Mouse (Mus musculus) natural killer cell, adult 2 months (primary cell): ENCODE measurements at regions not wholly inside any gene's neighbourhood (a gene's known extent, or its start where the extent isn't known, plus 50 kb on each side); places are given as distances from the start of the nearest gene placed in this dataset.

Experiments
- DNase-seq, 2 experiments: peaks; one replicate each; pipeline ENCODE4 v3.0.0; 2022; ENCODE audit warnings: low spot score in 2 of 2

DNA sequence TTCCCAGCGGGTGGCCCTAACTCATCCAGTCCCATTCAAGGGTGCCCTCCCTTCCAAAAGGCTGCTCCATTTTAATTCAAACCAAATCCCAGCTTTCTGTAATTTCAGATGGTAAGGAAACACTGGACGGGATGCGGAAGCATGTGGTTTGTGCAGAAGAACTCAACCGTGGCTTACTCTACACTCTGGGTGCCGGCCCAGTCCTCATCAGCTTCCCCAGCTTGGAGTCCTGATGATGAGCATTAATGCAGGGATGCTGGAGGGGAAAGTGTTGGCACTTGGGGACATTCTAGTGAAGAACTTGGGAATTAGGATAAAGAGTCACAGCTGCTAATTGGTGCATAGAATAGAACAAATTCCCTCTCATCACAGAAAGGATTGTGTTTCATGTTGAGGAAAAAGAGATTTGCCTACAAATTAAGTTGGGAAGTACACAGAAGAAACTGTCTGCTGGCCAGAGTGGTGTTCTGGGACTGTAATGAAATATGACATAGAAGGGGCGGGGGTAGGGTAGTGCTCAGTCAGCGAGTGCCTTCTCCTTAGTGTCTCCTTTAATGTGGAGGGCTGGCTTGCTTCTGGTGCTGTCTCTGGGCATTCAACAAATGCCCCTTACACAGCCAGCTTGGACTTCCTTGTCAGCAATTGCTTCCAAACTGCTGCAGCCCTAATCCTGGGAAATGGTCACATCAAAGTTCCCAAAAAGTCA is 285.0 kb upstream of the Bmper start:
- DNase-seq, result no peak

DNA sequence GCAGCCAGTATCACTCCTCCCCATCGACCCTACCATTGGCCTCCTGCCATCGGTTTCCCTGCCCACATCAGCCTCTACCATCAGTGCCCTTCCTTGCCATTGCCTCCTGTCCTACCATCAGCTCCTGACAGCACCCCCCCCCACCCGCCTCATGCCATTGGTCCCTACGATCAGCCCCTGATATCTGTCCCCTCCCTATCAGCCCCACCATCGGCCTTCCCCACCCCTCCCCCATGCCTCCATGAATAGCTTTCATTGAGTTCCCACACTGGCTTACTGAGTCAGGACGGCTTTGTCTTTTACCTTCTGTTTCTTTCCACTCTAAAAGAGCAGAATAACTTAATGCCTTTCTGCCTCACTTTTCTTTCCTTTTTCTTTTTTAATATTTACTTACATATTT is 277.9 kb upstream of the Bmper start:
- DNase-seq, result no peak

DNA sequence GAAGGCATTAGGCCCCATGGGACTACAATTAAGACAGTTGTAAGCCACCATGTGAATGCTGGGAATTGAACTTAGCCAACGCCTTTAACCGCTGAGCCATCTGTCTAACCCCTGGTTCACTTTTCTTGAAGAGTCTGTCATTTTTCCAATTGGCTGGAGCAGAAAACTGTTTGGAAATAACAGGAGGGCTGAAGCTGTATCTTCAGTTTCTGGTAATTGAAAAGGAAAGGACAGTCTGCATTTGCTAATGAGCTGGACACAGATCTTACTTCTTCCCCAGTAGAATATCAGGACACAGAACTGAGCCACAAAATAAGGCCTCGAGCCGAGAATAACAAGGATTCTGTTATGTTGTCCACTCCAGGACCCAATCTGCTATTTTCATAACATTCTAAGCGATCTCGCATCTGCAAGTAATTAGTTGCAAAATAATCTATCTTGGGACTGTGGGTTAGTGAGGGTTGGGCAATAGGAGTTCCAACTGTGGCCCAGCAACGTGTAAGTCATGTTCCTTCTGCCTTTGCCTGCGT is 277.4 kb upstream of the Bmper start:
- DNase-seq, result no peak

DNA sequence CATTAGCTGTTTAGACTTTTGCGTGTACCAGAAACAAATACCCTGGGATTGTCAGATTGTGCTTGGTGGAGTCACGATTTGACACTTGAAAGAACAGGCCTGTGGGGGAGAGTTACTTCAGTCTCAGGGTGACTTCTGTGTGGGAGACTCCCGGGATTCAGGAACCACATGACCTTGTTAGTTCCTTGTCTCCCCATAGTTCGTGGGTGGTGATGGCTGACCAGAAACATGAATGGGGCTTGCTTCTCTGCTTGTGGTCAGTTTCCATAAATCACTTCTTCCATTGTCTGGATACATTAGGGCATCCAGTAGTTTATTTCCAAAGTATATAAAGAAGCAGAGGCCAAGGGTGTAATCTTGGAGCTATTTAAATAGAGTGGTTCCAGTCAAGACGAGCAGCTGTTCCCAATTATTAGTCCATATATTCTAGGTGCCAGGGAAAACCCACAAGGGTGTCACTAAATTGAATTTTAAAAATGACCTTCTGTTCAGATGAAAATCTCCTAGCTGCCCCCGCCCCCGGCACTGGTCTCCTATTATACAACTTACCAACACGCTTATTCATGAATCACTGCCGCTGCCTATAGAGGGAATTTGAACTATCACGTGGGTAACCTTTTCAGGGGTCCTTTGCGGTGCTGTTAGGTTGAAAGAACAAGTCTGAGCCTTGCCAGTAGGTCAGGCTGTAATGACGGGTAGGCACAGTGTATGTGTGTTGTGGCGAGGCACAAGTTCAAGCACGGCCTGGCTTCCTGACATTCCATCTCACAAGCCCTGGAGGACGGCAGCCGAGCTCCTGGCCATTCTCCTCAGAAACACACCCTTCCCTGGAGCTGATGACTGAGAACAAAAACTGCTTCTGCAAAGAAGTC is 270.1 kb upstream of the Bmper start:
- DNase-seq, result no peak

DNA sequence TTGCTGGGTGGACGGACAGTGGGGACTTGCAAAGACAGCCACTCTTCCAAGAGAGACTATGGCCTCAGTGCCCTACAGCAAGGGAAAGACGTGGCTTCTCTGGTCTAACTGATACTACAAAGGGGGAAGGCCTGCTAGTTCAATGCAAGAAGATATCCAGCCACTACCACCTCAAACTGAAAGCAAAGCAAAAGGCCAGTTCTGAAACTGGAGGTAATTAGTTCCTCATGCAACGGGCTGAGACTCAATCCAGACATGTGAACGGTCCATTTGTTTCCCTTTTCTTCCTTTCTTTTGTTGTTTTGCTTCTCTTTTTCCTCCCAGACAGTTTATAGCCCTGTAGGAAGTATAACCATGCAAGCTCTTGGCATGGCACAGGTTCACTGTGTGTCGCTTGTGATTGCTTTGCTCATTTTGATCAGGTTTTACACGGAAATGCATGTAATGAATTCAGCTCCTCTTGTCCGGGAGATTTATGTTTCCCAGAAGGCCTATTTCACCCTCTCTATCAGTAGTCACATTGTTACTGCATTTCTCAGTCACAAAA is 260.5 kb upstream of the Bmper start:
- no peak for DNase-seq

DNA sequence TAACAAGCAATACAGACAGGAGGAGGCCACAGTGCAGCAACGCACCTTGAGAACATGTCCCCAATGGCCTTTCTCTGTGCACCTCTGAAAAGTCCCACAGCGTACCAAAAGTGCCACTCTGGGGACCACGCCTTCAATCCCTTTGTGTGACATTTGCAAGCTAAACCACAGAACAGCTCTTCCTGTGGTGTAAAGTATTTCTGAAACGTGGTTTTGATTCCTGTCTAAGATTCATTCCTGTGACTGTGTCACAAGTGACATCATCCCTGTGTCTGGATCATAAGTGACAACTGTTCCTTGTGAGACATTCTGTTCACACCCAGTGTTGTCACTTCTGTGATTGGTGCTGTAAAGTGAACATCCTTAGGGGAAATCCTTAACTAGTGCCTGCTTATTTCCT is 251.6 kb upstream of the Bmper start:
- DNase-seq, result peak; percentile 1 to 23

DNA sequence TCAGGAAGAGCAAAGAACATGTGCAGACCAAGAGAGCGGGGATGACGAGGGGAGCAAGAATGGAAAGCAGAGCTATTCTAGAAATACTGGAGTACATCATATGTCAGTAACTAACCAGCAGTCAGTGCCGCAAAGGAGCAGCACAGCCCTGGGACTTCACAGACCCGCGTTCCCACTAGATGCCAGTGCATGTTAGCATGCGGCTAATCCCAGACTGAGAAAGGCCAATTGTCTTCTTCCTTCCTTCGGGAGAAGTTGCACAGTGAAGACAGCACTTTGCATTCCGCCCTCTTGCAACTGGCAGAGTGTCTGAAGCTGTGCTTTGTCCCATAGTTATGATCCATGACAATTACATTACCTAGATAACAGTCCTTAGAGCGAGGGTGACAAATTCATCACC is 246.1 kb upstream of the Bmper start:
- no peak for DNase-seq

DNA sequence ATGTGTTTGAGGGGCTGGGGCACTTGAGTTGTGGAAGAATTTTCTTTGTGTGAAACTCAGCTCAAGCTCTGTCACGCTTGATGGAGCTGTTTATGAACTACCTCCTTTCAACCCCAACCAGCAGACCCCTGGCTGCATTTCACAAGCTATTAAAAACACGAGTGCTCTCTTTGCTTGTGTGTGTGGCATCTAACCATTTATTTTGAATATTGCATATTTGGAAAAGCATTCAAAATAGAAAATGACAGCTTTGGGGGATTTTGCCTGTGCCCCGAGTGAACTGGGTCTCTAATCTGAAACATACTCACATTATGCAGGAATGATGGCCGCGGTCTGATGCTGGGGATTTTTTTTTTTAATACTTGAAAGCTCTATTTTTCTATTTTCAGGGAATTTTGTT is 243.2 kb upstream of the Bmper start:
- DNase-seq, result no peak

DNA sequence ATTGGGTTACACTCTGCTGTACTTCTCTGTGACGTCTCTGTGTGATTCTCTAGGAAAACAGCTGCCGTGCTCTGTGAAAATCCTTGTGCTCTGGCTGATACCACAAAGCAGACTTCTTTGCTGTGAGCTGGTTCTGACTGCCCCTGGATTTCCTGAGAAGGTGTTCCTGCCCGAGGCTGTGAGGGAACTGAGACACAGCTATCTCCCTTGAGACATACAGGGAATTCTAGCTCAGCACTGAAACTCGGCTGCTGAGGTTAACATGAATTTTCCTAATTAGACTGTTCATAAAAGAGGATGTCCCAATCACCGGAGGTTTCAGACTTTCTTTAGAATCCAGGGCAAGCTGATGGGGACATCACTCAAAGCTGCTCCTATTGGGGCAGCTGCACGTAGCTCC is 233.4 kb upstream of the Bmper start:
- no peak for DNase-seq

DNA sequence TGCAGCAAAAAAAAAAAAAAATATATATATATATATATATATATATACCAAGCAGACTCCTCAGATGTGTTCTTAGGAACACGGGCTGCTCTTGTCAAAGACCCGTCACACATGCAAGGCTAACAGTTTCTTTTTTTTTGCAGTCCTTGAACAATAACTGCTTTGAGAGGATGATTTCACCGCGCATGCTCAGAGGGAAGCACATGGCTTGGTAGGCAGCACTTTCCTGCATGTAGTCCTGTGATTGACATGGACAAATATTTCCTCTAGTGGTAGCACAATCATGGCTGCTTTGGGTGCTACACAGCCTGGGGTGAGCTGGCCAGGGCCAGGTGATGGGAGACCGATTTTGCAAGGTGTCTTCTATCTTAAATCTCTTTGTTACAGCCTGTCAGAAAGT is 229.3 kb upstream of the Bmper start:
- DNase-seq, result no peak

DNA sequence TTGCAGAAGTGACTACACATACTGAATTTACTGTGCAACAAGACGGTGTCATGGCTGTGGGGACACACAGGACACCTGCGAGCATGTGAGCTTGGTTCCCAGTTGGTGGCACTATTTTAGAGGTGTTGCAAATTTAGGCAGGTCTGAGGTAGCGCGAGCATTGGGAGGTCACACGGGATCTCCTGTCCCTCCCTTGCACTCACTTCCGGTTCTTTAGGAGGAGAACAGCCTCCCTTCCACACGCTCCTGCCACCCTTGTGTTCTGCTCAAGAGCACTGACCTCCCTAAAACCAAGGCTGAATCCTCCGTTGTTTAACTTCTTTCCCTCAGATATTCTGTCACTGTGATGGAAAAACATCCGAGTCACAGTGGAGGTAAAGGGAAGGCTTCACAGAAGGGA is 227.3 kb upstream of the Bmper start:
- DNase-seq, result no peak

DNA sequence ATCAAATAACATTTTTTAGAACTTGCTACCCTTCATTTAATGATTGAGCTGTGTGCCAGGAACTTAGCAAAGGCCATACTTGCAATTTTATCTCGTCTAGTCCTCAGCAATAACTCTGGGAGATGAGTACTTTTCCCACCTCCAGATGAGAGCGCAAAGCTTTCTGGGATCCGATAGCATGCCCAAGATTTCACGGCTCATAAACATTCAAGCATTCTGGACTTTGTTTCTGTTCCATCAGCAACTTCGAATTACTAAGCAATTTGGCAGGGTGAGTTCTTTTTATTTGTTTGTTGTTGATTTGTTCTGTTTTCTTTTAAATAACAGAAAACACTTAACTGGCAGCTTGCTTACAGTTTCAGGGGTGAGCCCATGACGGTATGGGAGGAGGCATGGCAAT is 224.6 kb upstream of the Bmper start:
- DNase-seq, result no peak

DNA sequence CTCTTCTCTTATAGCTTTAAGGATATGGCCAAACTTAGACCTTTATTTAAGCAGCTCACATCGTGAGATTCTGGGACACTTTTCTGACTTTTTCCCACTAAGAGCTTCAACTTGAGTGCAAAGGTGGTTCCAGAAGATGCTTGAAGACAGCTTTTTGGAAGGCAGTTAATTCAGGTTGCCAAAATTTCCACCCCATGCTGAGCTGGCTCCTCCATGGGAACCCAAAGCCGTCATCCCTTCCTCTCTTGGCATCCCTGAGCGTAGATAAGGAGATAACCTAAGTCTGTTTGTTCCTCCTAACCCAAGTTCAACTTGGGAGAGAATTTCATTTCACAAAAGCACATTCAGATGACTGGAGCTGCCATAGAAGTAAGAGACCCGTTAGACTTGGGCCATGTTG is 223.7 kb upstream of the Bmper start:
- no peak for DNase-seq

DNA sequence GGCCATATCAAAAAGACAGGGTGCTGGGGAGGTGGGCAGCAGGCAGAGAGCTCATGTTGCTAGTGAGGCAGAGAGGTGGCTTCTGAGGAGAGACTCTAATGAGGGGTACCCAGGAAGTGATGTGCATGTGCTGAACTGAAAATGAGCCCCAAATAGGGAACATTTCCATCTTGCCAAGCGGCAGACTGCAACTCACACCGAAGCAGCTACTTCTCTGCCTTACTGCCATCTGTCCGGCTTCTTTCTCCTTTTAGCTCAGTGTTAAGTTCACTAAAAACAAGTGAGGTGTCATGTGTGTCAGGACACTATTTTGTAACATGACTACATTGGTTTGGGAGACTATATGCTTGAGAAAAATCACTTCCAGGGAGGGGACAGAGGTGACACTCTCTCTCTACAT is 222.7 kb upstream of the Bmper start:
- DNase-seq, result no peak

DNA sequence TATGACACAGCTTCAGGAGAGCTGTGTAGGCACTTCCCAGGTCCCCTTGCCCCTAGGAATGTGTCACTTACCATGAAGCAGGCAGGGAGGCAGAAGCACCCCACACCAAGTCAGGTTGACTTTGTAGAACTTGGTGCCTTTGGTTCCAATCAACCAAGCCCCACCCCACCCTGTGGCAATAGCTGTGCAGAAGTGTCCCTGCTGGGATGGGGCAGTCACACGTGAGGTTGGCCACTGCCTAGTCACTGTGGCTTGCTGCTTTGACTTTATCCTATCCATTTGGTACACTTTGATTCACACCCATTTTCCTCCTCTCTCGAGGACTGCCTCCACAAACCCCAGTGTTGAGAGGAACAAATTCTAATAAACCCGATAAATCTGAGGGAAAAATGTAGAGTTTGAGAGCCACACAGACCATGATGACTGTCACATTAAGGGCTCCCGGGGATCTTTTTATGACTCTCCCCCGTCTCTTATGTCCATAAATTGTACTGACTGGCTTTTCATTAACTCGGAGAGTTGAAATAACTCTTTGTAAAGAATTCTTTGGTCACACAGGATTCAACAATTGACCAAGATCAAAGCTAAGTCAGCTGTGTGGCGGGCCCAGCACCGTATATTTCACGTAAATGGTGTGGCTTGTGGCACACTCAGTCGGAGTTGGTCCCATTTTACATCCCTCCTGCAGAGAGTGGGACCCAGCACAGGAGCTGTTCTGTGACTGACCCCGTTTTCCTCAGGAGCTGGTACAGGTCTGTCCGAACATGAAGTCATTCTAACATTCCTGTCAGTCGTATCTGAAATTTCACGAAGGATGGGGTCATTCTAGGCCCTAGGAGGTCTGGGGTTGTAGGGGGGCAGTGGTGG is 219.4 kb upstream of the Bmper start:
- no peak for DNase-seq

DNA sequence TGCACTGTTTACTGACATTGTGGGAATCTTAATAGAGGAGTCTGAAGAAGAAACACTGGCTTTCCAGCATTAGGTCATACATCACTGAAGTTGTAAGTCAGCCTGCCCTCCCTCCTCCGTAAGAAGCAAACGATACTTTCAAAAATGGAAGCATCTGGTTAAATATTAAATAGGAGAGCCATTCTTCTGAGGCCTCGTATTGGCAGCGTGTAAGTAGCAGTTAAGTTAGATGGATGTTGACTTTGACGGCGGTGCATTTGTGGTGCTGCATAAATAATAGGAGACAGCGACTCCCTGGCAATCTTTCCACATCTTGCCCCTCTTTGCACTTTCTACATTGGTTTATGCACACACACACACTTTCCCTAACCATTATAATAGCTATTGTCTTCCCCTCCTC is 217.9 kb upstream of the Bmper start:
- DNase-seq, result no peak

DNA sequence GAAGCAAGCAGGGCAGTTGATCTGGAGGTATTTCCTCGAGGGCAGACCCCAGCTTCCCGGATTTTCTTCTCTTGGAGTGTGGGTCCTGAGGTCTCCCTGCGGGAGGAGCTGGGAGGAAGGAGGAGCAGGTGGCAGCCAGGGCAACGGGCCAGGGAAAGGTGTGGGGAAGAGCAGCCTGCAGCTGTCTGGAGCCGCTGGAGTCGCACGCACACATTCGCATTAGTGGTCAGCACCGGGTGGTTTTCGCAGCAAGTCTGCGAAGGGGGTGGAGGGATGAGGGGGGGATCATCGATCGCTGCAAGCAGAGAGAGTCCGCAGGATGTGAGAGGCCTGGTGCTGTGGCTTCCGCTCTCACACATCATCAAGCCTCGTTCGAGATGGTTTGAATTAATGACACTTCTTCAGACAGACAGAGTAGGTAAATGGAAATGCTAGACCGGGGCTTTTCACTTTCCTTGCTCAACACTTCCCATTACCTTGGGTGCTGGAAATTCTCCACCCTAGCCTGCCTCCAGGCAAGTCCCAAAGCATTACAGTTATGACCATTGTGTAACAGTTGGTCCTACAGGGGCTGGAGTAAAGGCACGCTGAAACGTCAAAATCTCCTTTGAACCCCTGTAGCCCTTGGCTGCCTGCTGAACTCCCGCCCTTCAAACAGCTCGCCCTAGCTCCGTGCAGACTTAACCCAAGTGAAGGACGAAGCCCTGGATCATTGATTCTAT is 213.3 kb upstream of the Bmper start:
- peak; percentile 10 to 14 for DNase-seq

DNA sequence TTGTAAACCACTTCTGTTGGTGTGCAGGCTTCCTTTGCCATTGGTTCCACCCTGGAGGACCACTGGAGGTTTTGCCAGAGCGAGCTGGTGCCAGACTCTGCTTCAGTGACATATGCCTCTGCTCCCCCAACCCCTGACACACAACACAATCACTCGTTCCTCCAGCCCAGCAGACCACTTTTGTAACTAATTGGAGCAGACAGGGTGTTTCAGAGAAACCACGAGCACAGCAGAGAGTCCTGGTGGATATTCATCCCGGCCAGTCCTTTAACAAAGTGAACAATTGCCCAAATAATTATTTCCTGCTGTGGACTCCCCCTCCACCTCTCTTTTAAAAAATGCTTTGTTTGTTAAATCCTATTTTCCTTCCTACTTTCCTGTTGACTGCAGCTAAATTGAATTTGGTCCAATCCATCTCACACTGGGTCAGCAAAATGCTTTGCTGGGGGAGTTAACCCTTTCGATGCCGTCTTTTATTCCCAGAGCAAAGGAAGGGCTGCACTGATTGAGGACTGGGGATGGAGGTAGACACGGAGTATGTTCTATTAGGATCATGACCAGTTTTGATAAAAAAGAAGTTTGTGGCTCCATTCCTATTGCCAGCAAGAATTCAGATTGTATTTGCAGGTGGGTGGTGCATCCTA is 211.4 kb upstream of the Bmper start:
- DNase-seq, result no peak

DNA sequence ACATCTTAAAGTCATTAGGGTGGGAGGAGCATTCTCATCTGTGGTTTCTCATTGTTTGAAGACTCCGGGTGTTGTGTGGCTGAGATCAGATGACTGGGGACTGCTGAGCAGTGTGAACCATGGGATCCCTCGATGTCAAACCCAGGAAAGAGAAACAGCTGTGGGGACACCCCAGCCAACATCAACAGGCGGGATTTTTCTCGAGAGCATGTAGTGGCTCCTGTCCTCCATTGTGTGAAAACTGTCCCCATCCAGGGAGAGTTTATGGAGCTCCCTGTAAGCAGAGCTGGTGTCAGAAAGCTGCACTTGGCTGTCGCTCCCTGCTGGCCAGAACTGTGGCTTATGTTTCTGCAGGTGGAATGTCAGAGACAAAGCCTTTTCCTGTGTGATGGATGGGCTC is 210.7 kb upstream of the Bmper start:
- DNase-seq, result no peak

DNA sequence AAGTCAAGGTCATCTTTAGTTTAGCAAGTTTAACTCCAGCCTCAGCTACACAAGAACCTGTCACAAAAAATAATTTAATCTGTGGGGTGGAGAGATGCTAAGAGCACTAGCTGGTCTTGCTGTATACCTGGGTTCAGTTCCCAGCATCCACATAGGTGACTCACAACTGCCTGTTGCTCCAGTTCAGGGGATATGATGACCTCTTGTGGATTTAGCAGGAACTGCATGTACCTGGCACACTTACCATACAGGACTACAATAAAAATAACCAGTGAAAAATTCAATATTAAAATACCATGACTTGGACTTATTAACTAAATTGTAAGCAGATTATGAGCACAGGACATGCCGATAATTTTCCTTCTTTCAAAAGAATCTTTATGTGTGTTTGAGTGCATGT is 206.1 kb upstream of the Bmper start:
- DNase-seq, result no peak

DNA sequence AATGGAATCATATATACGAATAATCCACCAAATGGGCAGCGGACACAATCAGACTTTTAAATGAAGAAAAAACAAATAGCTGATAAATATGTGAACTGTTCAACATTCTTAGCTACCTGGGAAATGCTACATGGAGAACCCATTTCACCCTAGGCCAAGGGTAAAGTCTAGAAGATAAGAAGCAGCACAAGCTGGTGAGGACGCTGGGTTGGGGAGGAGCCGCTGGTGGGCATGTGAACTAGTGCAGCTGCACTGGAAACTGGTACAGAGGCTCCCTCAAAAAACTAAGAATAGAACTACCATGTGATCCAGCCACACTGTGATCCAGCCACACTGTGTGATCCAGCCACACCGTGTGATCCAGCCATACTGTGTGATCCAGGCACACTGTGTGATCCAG is 198.8 kb upstream of the Bmper start:
- DNase-seq, result no peak
